1 mouse cellular context compared by ENCODE assay signal in genomic region chr5:134270566-134270965, GRCm38 (mm10).
TF ChIP-seq lines count a peak whose summit lies in the region.

No protein-coding gene starts in this region.

TF ChIP-seq in CH12.LX, 34 proteins besides CTCF, POLR2A, EP300 and RAD21:
- TF ChIP-seq SIN3A (IDR thresholded peaks at IDR 0.05; ENCODE audit: low read length) (no peak), ZNF384 (IDR thresholded peaks at IDR 0.05; ENCODE audit: low read depth, low read length) (peak; percentile 85), USF1 (IDR thresholded peaks at IDR 0.05; ENCODE audit: low read depth, low read length) (no peak)
